Mouse (Mus musculus): ENCODE measurements around the gene Tlr2.

DNA sequence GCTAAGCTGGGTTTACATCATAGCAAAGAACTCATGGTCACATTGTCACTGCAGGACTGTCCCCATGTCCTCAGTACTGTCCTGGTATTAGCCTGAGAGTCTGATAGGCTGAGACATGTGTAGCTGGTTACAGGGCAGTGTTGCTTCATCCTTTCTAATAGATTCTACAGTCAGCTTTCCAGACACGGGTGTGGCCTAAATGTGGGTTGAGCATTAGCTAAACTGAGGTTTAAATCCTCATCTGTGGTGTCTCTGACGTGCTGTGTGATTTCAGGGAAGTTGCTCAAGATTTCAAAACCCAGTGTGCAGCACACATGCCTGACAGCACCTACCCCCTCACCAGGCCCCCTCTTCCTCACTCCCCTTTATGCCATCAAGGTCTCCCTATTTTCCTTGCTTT, 43.6 kb upstream of the Tlr2 start:
- TF ChIP-seq CTCF (IDR thresholded peaks at IDR 0.05; ENCODE audit: extremely low read depth, insufficient read depth, insufficient read length, insufficient replicate concordance) (no peak), POLR2A (IDR thresholded peaks at IDR 0.05; ENCODE audit: low read depth, low read length) (no peak)

Measured in spleen, adult 2 months (tissue).